Mouse (Mus musculus): ENCODE data around the gene Cep85l.

DNA sequence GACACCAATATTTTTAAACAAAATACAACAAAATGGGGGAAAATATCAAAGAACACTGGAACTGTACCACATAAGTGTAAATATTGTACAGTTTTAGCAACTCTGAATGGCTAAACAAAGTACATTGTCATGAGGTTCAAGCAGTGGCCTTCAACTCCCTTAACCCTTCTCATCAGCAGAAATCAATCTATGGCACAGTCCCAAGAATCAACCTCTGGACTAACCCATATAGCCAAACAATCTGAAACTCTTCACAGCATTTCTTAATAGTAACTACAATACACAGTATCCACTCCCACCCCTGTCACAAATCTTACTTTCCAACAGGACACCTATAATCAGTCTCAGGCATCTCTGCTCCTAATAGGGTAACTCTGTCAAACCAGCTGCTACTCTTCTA is 15.4 kb downstream of the Cep85l start:
- TF ChIP-seq POLR2A (IDR thresholded peaks at IDR 0.05; ENCODE audit: borderline replicate concordance, low read depth, low read length) (no peak), CTCF (IDR thresholded peaks at IDR 0.05; ENCODE audit: low read depth, low read length) (no peak)
